Mouse (Mus musculus): Measurements from ENCODE around the gene Mfsd2b.

Gene Mfsd2b

GRCm38 (mm10) chr12:4888739-4889138 is 14.6 kb upstream of the Mfsd2b start:
- ChIA-PET POLR2A (interaction anchor here (0.5 to 21.5 kb wide), 20 partner anchors 3 to 341 kb away, joined by 3 to 357 read pairs (median 4); partner anchors contain the start of genes Mfsd2b (in 2 of the 4), Atad2b (in 1 of the 4), Sf3b6 (in 1 of the 4) and Ubxn2a (in 1 of the 4)), CTCF (interaction anchor here in 2 of 4 experiments (0.6 kb wide), 2 partner anchors 18 to 117 kb away, joined by 5 to 7 read pairs; no protein-coding TSS in a partner anchor)

- ChIA-PET POLR2A (interaction anchor here (0.5 to 15.9 kb wide), 10 partner anchors 10 to 31 kb away, joined by 3 to 357 read pairs (median 4); partner anchors contain the start of genes Atad2b (in 1 of the 4), Mfsd2b (in 1 of the 4) and Ubxn2a (in 1 of the 4)), CTCF (interaction anchor here in 1 of 4 experiments (0.6 to 1.8 kb wide), 2 partner anchors 19 to 31 kb away, joined by 3 to 4 read pairs; partner anchors contain the start of gene Atad2b)
Measured at GRCm38 (mm10) chr12:4886581-4886980, 12.4 kb upstream of the Mfsd2b start.

GRCm38 (mm10) chr12:4885062-4885461 is 10.9 kb upstream of the Mfsd2b start:
- ChIA-PET CTCF (interaction anchor here in 2 of 4 experiments (0.6 to 1.8 kb wide), 2 partner anchors 8 to 32 kb away, joined by 3 to 4 read pairs; partner anchors contain the start of gene Atad2b (in 1 of the 2)), POLR2A (interaction anchor here in 2 of 4 experiments (0.6 to 15.9 kb wide), 7 partner anchors 11 to 170 kb away, joined by 3 to 357 read pairs (median 3); partner anchors contain the start of genes Mfsd2b (in 2 of the 2), Atad2b (in 1 of the 2) and Ubxn2a (in 1 of the 2))

GRCm38 (mm10) chr12:4882086-4882485 is 7.9 kb upstream of the Mfsd2b start:
- ChIA-PET CTCF (interaction anchor here in 1 of 4 experiments (1.1 kb wide), 1 partner anchor 36 kb away, joined by 5 read pairs; the partner anchor contains the start of gene Atad2b), POLR2A (interaction anchor here in 3 of 4 experiments (0.9 to 15.9 kb wide), 13 partner anchors 8 to 35 kb away, joined by 3 to 357 read pairs (median 6); partner anchors contain the start of genes Mfsd2b (in 3 of the 3), Atad2b (in 1 of the 3) and Ubxn2a (in 1 of the 3))

- CTCF ChIA-PET: interaction anchor here (0.8 to 2.9 kb wide), 8 partner anchors 11 to 39 kb away, joined by 3 to 22 read pairs (median 4); partner anchors contain the start of gene Atad2b (in 2 of the 4)
Measured at GRCm38 (mm10) chr12:4879048-4879447, 4.9 kb upstream of the Mfsd2b start.

GRCm38 (mm10) chr12:4878296-4878783 is 4.2 kb upstream of the Mfsd2b start:
- CTCF ChIA-PET: interaction anchor here in 3 of 4 experiments (0.8 to 2.9 kb wide), 4 partner anchors 27 to 40 kb away, joined by 3 to 22 read pairs (median 3); partner anchors contain the start of gene Atad2b (in 3 of the 3)

More at GRCm38 (mm10) chr12:4879048-4879447, 4.9 kb upstream of the Mfsd2b start:
- POLR2A ChIA-PET: interaction anchor here (0.7 to 15.9 kb wide), 30 partner anchors 9 to 62 kb away, joined by 3 to 357 read pairs (median 5); partner anchors contain the start of genes Atad2b (in 3 of the 4), Wdcp (in 2 of the 4), Sf3b6 (in 1 of the 4) and Ubxn2a (in 1 of the 4)

GRCm38 (mm10) chr12:4875623-4876022 is 1.5 kb upstream of the Mfsd2b start:
- ChIA-PET CTCF (interaction anchor here in 1 of 4 experiments (0.5 kb wide), 1 partner anchor 20 kb away, joined by 6 read pairs; no protein-coding TSS in a partner anchor), POLR2A (interaction anchor here in 3 of 4 experiments (0.5 to 6.3 kb wide), 17 partner anchors 9 to 198 kb away, joined by 3 to 102 read pairs (median 22); partner anchors contain the start of gene Atad2b (in 1 of the 3))

More at GRCm38 (mm10) chr12:4878296-4878783, 4.2 kb upstream of the Mfsd2b start:
- POLR2A ChIA-PET: interaction anchor here (0.6 to 15.9 kb wide), 27 partner anchors 8 to 64 kb away, joined by 3 to 357 read pairs (median 5); partner anchors contain the start of genes Atad2b (in 4 of the 4), Sf3b6 (in 1 of the 4), Ubxn2a (in 1 of the 4) and Wdcp (in 1 of the 4)

- ChIA-PET CTCF (interaction anchor here in 3 of 4 experiments (0.6 to 1.8 kb wide), 10 partner anchors 9 to 257 kb away, joined by 3 to 13 read pairs (median 5); partner anchors contain the start of gene Atad2b (in 3 of the 3)), POLR2A (interaction anchor here (0.5 to 6.3 kb wide), 48 partner anchors 9 to 1079 kb away, joined by 3 to 102 read pairs (median 7); partner anchors contain the start of genes Atad2b (in 3 of the 4), Fam228b (in 1 of the 4), Gm3625 (in 1 of the 4) and Itsn2 (in 1 of the 4))
Measured at GRCm38 (mm10) chr12:4873531-4873930, 628 bp downstream of the Mfsd2b start.

- POLR2A ChIA-PET: interaction anchor here (0.7 to 6.3 kb wide), 20 partner anchors 10 to 280 kb away, joined by 3 to 102 read pairs (median 8); partner anchors contain the start of genes Atad2b (in 3 of the 4), Fam228b (in 1 of the 4), Gm3625 (in 1 of the 4) and Itsn2 (in 1 of the 4)
- CTCF ChIA-PET: interaction anchor here in 3 of 4 experiments (0.7 to 1.5 kb wide), 6 partner anchors 10 to 1564 kb away, joined by 3 to 8 read pairs (median 3); partner anchors contain the start of gene Atad2b (in 2 of the 3)
Measured at GRCm38 (mm10) chr12:4872983-4873477, 1.1 kb downstream of the Mfsd2b start.

GRCm38 (mm10) chr12:4872273-4872672 is 1.9 kb downstream of the Mfsd2b start:
- ChIA-PET POLR2A (interaction anchor here (0.5 to 6.3 kb wide), 19 partner anchors 8 to 117 kb away, joined by 3 to 102 read pairs (median 4); partner anchors contain the start of genes Atad2b (in 2 of the 4), Fam228b (in 1 of the 4) and Pfn4 (in 1 of the 4)), CTCF (interaction anchor here (0.6 to 1.5 kb wide), 11 partner anchors 9 to 1563 kb away, joined by 3 to 8 read pairs (median 3); partner anchors contain the start of gene Atad2b (in 2 of the 4))

- ChIA-PET POLR2A (interaction anchor here in 3 of 4 experiments (0.6 to 12.5 kb wide), 9 partner anchors 9 to 283 kb away, joined by 3 to 102 read pairs (median 5); partner anchors contain the start of gene Atad2b (in 2 of the 3)), CTCF (interaction anchor here in 2 of 4 experiments (0.6 to 1.5 kb wide), 4 partner anchors 8 to 47 kb away, joined by 3 to 8 read pairs (median 4); partner anchors contain the start of gene Atad2b (in 1 of the 2))
Measured at GRCm38 (mm10) chr12:4871260-4871659, 2.9 kb downstream of the Mfsd2b start.

GRCm38 (mm10) chr12:4868924-4869323 is 5.2 kb downstream of the Mfsd2b start:
- CTCF ChIA-PET: interaction anchor here in 2 of 4 experiments (0.6 to 2.2 kb wide), 3 partner anchors 11 to 138 kb away, joined by 3 to 5 read pairs (median 3); partner anchors contain the start of gene Atad2b (in 1 of the 2)

GRCm38 (mm10) chr12:4864338-4864690 is 9.8 kb downstream of the Mfsd2b start:
- CTCF ChIA-PET: interaction anchor here in 2 of 4 experiments (0.7 to 2.6 kb wide), 5 partner anchors 8 to 534 kb away, joined by 3 to 11 read pairs (median 8); partner anchors contain the start of genes Fkbp1b (in 1 of the 2) and Mfsd2b (in 1 of the 2)
- POLR2A ChIA-PET: interaction anchor here in 3 of 4 experiments (0.7 to 12.5 kb wide), 15 partner anchors 8 to 70 kb away, joined by 3 to 102 read pairs (median 3); partner anchors contain the start of genes Mfsd2b (in 3 of the 3), Atad2b (in 2 of the 3) and Wdcp (in 2 of the 3)

More at GRCm38 (mm10) chr12:4868924-4869323, 5.2 kb downstream of the Mfsd2b start:
- POLR2A ChIA-PET: interaction anchor here in 3 of 4 experiments (0.6 to 12.5 kb wide), 11 partner anchors 9 to 220 kb away, joined by 3 to 87 read pairs (median 3); partner anchors contain the start of gene Atad2b (in 2 of the 3)

- CTCF ChIA-PET: interaction anchor here in 3 of 4 experiments (0.7 to 2.6 kb wide), 7 partner anchors 8 to 149 kb away, joined by 3 to 12 read pairs (median 4); partner anchors contain the start of genes Atad2b (in 1 of the 3), Fkbp1b (in 1 of the 3), Mfsd2b (in 1 of the 3) and Wdcp (in 1 of the 3)
- POLR2A ChIA-PET: interaction anchor here in 3 of 4 experiments (0.6 to 12.5 kb wide), 17 partner anchors 7 to 1189 kb away, joined by 3 to 102 read pairs (median 3); partner anchors contain the start of genes Mfsd2b (in 3 of the 3), Atad2b (in 2 of the 3), Wdcp (in 2 of the 3) and Sf3b6 (in 1 of the 3)
Measured at GRCm38 (mm10) chr12:4863654-4864337, 10.4 kb downstream of the Mfsd2b start.

- CTCF ChIA-PET: interaction anchor here (0.6 to 2.6 kb wide), 16 partner anchors 9 to 94 kb away, joined by 3 to 12 read pairs (median 4); partner anchors contain the start of genes Atad2b (in 3 of the 4), Mfsd2b (in 2 of the 4), Fam228b (in 1 of the 4) and Fkbp1b (in 1 of the 4)
- POLR2A ChIA-PET: interaction anchor here (0.6 to 12.5 kb wide), 18 partner anchors 8 to 112 kb away, joined by 3 to 102 read pairs (median 4); partner anchors contain the start of genes Mfsd2b (in 3 of the 4), Sf3b6 (in 2 of the 4), Atad2b (in 1 of the 4) and Wdcp (in 1 of the 4)
Measured at GRCm38 (mm10) chr12:4862672-4863071, 11.5 kb downstream of the Mfsd2b start.
